Mouse (Mus musculus) urinary bladder, postnatal 10 days (tissue): Measurements from ENCODE around the gene Khk.

Experiments
- DNase-seq: peaks from one replicate; pipeline ENCODE4 v3.0.0; 2022; ENCODE audit warnings: low spot score

Khk gene

GRCm38 (mm10) chr5:30934725-30935461 lies 13.7 kb downstream of the Khk start:
- no peak for DNase-seq

- no peak for DNase-seq
These were observed 21.8 kb downstream of the Khk start for GRCm38 (mm10) chr5:30943004-30943403.

GRCm38 (mm10) chr5:30944344-30944743 lies 23.1 kb downstream of the Khk start:
- DNase-seq = no peak

GRCm38 (mm10) chr5:30944956-30945781 lies 23.9 kb downstream of the Khk start, which contains the start of gene Cgref1:
Cgref1 (minus strand) TSS chr5:30945591.
- no peak for DNase-seq

- DNase-seq = no peak
These were observed 27.4 kb downstream of the Khk start for GRCm38 (mm10) chr5:30948620-30949019.

- DNase-seq = peak; percentile 57
These were observed 28.6 kb downstream of the Khk start for GRCm38 (mm10) chr5:30949654-30950326.

GRCm38 (mm10) chr5:30950451-30950850 lies 29.2 kb downstream of the Khk start:
- no peak for DNase-seq

GRCm38 (mm10) chr5:30950922-30951321 lies 29.7 kb downstream of the Khk start:
- no peak for DNase-seq

GRCm38 (mm10) chr5:30951706-30952105 lies 30.5 kb downstream of the Khk start:
- no peak for DNase-seq

GRCm38 (mm10) chr5:30952551-30952950 lies 31.3 kb downstream of the Khk start:
- DNase-seq = no peak

GRCm38 (mm10) chr5:30954065-30954464 lies 32.8 kb downstream of the Khk start:
- no peak for DNase-seq

GRCm38 (mm10) chr5:30954556-30954955 lies 33.3 kb downstream of the Khk start:
- DNase-seq = no peak

GRCm38 (mm10) chr5:30955751-30956150 lies 34.5 kb downstream of the Khk start:
- DNase-seq = no peak

GRCm38 (mm10) chr5:30957891-30958290 lies 36.7 kb downstream of the Khk start:
- DNase-seq = no peak

GRCm38 (mm10) chr5:30959198-30959854 lies 38.1 kb downstream of the Khk start:
- DNase-seq = no peak

GRCm38 (mm10) chr5:30959966-30960501 lies 38.8 kb downstream of the Khk start, which contains the start of gene Preb:
Preb (minus strand) TSS chr5:30960361.
- DNase-seq = peak; percentile 94

GRCm38 (mm10) chr5:30960814-30961213 lies 39.6 kb downstream of the Khk start:
- no peak for DNase-seq

GRCm38 (mm10) chr5:30961545-30962505 lies 40.6 kb downstream of the Khk start:
- no peak for DNase-seq

GRCm38 (mm10) chr5:30963916-30964315 lies 42.7 kb downstream of the Khk start:
- DNase-seq = no peak

- no peak for DNase-seq
These were observed 45.0 kb downstream of the Khk start for GRCm38 (mm10) chr5:30966189-30966588.

- DNase-seq = no peak
These were observed 47.2 kb downstream of the Khk start, which contains the start of gene Tcf23 for GRCm38 (mm10) chr5:30968416-30968815. Tcf23 (plus strand) TSS chr5:30968662.
